Mouse (Mus musculus) heart, embryonic 14.5 days (tissue): ENCODE data around the gene Negr1. TPM values are rescaled to one million over a fixed set of nuclear protein-coding genes. Genes with fewer than 3 reads are reported as not detected.

Experiments
- ATAC-seq: fragments of 200-750 bp; cut with Nextera tagmentation; 2 replicates; pipeline ENCODE4 v1.8.0; 2017; ENCODE audit warnings: low read depth, moderate TSS enrichment; ENCODE audit not compliant: insufficient number of reproducible peaks, insufficient read depth, low FRiP score
- H3K27ac ChIP-seq, 2 experiments: fragments of 200-500 bp in 1 of 2; fragments of 300-500 bp in 1 of 2; sonication (generic) in 1 of 2; replicated peaks in 1 of 2; 2 replicates each; pipeline ENCODE4 v1.5.1; 2012 to 2014; ENCODE audit warnings: low read depth in 2 of 2, low read length in 2 of 2, control low read depth in 1 of 2, mild to moderate bottlenecking in 1 of 2, mixed read lengths in 1 of 2; ENCODE audit not compliant: control insufficient read depth in 1 of 2, insufficient read depth in 1 of 2
- H3K27me3 ChIP-seq: fragments of 300-500 bp; sonication (generic); 2 replicates; pipeline ENCODE4 v1.6.1; 2014; ENCODE audit warnings: mild to moderate bottlenecking, low read length, control low read depth; ENCODE audit not compliant: control insufficient read depth, insufficient read depth
- H3K36me3 ChIP-seq: fragments of 300-500 bp; sonication (generic); 2 replicates; pipeline ENCODE4 v1.6.1; 2014; ENCODE audit warnings: mild to moderate bottlenecking, control low read depth, low read length, mixed read lengths; ENCODE audit not compliant: control insufficient read depth, insufficient read depth
- H3K4me1 ChIP-seq, 2 experiments: fragments of 200-500 bp in 1 of 2; fragments of 300-500 bp in 1 of 2; sonication (generic) in 1 of 2; 2 replicates each; pipeline ENCODE4 v1.6.1; 2012 to 2014; ENCODE audit warnings: low read length in 2 of 2, control low read depth in 1 of 2, mixed read lengths in 1 of 2; ENCODE audit not compliant: control insufficient read depth in 2 of 2, insufficient read depth in 2 of 2
- H3K4me2 ChIP-seq: fragments of 300-500 bp; sonication (generic); 2 replicates; pipeline ENCODE4 v1.6.1; 2014; ENCODE audit warnings: mild to moderate bottlenecking, low read length
- H3K4me3 ChIP-seq, 2 experiments: fragments of 200-500 bp in 1 of 2; fragments of 300-500 bp in 1 of 2; sonication (generic) in 1 of 2; 2 replicates each; pipeline ENCODE4 v1.5.1; 2012 to 2014; ENCODE audit warnings: low read length in 2 of 2, mild to moderate bottlenecking in 2 of 2, control low read depth in 1 of 2, low read depth in 1 of 2, moderate library complexity in 1 of 2; ENCODE audit not compliant: control insufficient read depth in 1 of 2, insufficient read depth in 1 of 2
- H3K9ac ChIP-seq: fragments of 300-500 bp; sonication (generic); 2 replicates; pipeline ENCODE4 v1.6.1; 2014; ENCODE audit warnings: mild to moderate bottlenecking, low read length
- H3K9me3 ChIP-seq: fragments of 300-500 bp; sonication (generic); 2 replicates; pipeline ENCODE4 v1.6.1; 2016; ENCODE audit warnings: low read length, control low read depth; ENCODE audit not compliant: control insufficient read depth
- WGBS: fragments of 180-500 bp; shearing (Covaris S2); extraction: QIAGEN DNeasy Blood & Tissue Kit; methylation state at CpG from one replicate; pipeline ENCODE4 v1.1.7; 2014; 5-methylcytosine and 5-hydroxymethylcytosine counted together
- polyA plus RNA-seq: library from polyadenylated mRNA; unstranded; fragments of >200 nt; fragmentation: Nextera tagmentation; extraction: Ambion mirVana; gene quantifications from 2 replicates; pipeline ENCODE4 v1.2.1, GENCODE M21; 2014

The Negr1 gene
- polyA plus RNA-seq, 1 experiment from 2014 or later = 2.4 TPM

DNA sequence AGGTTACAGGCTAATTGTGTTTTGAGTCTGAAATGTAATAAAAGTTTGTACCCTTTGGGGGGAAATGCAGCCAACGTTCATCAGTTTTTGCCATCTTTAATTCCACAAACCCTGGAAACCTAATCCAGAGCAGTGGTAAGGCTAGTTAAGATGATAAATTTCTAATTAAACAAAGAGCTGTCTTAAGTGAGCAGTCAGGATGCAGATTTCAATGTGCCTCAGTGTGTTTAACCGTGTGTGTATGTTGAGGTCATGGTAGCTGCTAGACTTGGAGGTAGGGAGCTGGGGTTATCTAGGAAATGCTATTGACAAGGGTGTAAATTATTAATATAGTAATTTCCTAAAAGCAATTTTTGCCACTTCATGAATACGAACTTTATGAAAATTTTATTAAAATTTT lies 185.9 kb downstream of the Negr1 start:
- no peaks in the 10 kb centered on the region for H3K9me3 ChIP-seq
- H3K4me3 ChIP-seq = no peak overlapping the region
- 77% methylated on average over 3 of the region's 3 CpGs for WGBS
- no peak overlapping the region for H3K27ac ChIP-seq
- no peaks in the 10 kb centered on the region for H3K4me1 ChIP-seq
- H3K4me2 ChIP-seq = no peak overlapping the region
- no peak overlapping the region for H3K9ac ChIP-seq
- no peak for ATAC-seq
- no peaks in the 10 kb centered on the region for H3K27me3 ChIP-seq
- no peaks in the 10 kb centered on the region for H3K36me3 ChIP-seq

DNA sequence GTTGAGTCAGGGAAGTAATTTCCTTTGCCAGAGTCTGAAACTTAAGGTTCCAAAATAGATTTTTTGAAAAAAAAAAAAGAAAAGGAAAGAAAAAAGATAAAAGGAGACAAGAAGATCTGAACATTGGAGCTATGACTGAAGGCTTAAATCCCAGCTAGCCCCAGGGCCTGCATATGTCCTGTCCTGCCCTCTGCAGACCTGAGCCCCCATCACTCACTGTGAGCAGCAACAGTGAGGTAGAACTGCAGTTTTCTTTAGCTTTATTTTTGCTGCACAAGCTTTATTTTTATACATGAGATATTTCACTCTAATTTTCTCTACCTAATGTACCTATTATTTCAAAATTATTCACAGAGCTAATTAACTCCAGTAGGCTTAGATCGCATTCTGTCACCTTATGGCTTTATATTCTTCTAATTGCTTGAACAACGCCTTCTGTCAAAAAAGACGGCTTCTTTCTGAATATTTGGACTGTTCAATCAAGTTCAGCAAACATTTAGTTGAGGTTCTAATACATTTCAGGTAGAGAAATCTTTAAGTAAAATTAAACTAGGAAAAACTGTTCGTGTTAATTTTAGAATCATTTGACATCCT lies 192.3 kb downstream of the Negr1 start:
- Histone ChIP-seq H3K4me1 (no peaks in the 10 kb centered on the region), H3K36me3 (no peaks in the 10 kb centered on the region), H3K27me3 (no peaks in the 10 kb centered on the region), H3K4me2 (no peak overlapping the region), H3K9me3 (no peaks in the 10 kb centered on the region), H3K4me3 (no peak overlapping the region), H3K27ac (no peak overlapping the region), H3K9ac (no peak overlapping the region)
- WGBS = 83% methylated on average over 4 of the region's 4 CpGs
- no peak for ATAC-seq

DNA sequence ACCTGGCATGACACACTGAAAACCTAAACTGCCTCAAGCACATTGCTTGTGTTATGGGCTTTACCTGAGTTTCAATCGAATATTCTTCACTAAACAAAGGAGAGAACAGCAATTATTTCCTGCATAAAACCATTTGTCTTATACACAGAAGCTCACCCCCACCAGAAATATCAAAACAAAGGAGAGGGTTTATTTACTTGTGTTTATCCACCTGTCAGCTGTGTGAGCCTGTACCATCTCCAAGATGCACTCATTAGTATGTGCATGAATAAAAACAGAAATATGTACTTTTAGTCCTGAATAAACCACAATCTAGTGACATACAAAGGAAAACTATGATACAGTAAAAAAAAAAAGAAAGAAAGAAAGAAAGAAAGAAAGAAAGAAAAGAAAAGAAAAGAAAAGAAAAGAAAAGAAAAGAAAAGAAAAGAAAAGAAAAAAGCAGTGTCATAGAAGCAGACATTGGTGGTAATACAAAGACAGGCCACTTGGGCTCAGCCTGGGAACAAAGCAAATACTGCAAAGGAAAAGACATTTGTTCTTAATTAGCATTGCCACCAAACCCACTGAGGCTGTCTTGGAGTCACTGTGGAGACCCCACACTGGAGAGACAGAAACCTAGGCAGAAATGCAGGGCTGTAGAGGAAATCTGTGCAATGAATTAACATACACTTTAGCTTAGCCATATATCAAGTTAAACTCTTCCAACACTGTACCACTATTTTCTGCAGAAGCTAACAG lies 193.4 kb downstream of the Negr1 start:
- H3K9ac ChIP-seq = no peak overlapping the region
- H3K9me3 ChIP-seq = no peaks in the 10 kb centered on the region
- no peak overlapping the region for H3K4me2 ChIP-seq
- H3K27ac ChIP-seq = no peak overlapping the region
- H3K36me3 ChIP-seq = no peaks in the 10 kb centered on the region
- ATAC-seq = no peak
- 74% methylated on average over 1 of the region's 1 CpGs for WGBS
- no peaks in the 10 kb centered on the region for H3K4me1 ChIP-seq
- no peaks in the 10 kb centered on the region for H3K27me3 ChIP-seq
- H3K4me3 ChIP-seq = no peak overlapping the region

DNA sequence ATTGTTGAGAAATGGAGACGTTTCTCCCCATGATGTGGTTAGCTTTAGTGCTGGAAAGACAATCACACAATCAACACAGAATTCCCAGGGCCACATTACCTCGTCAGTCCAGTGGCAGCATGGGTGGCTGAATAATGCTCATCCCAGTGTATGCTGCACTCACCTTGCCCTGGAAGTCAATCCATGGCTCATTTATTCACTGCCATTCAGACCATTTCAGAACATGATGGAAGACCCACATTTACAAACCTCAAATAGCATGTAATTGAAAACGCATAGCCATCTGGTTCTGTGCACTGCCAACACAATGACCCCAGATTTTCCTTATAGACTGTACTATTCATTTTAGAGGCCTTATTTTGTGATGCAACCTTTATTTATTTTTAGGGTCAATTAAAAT lies 203.4 kb downstream of the Negr1 start:
- no peak for ATAC-seq
- H3K36me3 ChIP-seq = no peaks in the 10 kb centered on the region
- H3K9ac ChIP-seq = no peak overlapping the region
- H3K27ac ChIP-seq = no peak overlapping the region
- H3K9me3 ChIP-seq = no peaks in the 10 kb centered on the region
- H3K4me2 ChIP-seq = no peak overlapping the region
- WGBS = 69% methylated on average over 3 of the region's 3 CpGs
- H3K4me3 ChIP-seq = no peak overlapping the region
- no peaks in the 10 kb centered on the region for H3K27me3 ChIP-seq
- peaks cover 4 to 8% of the 10 kb centered on the region in 2 experiments; a peak in 3 of 4 replicates for H3K4me1 ChIP-seq

DNA sequence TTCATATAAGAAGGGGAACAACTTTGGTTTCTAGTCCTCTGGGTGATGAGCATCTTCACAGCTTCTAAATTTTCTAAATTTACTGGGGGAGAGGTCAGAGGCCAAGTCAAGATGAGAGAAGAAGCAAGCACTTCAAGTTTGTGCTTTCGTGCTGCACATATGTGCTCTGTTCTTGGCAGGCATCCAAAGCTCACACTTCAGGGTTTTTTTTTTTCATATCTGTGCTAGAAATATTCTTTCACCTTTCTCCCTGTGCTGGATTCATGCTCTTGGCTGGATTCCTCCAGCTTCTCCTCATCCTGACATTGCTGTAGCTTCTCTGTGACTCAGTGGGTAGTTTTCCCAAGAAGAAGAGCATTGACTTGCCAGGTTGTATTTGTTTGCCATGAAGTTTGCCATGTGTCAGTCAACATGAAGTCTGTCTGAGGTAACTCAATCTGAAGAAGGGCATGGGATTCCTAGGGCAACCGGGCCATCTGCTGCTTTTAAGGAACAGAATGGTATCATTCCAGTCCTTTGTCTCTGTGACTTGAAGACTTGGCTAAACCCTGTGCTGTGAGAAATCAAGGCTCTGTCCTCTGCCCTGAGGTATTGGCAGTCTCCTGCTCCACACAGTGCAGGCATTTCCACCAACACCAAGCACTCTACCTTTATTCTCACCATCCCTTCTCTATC lies 204.7 kb downstream of the Negr1 start:
- Histone ChIP-seq H3K9ac (no peak overlapping the region), H3K4me3 (no peak overlapping the region), H3K27ac (no peak overlapping the region), H3K4me2 (no peak overlapping the region), H3K4me1 (peaks cover 4 to 8% of the 10 kb centered on the region in 2 experiments; a peak in 3 of 4 replicates), H3K27me3 (no peaks in the 10 kb centered on the region), H3K36me3 (no peaks in the 10 kb centered on the region), H3K9me3 (no peaks in the 10 kb centered on the region)
- ATAC-seq = no peak
- WGBS = 40% methylated on average over 2 of the region's 2 CpGs

DNA sequence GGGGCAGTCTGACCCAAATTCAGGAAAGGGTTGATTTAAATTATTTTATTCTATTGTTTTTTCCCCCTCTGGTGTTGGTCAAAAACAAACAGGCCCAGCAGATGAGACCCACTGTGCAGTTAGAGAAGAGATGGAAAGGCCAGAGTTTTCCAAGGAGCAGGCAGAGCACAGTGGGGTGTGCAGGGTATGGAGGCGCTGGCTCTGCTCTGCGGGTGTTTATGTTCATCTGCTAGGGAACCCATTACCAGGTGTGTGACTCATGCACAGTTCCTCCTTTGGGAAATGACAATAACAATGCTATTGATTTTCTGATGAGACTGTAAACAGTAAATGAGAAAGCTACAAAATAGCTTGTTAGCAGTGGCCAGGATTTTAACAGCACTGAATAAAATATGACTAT lies 210.0 kb downstream of the Negr1 start:
- Histone ChIP-seq H3K4me2 (no peak overlapping the region), H3K4me3 (no peak overlapping the region), H3K9me3 (no peaks in the 10 kb centered on the region), H3K9ac (no peak overlapping the region), H3K36me3 (no peaks in the 10 kb centered on the region), H3K27me3 (no peaks in the 10 kb centered on the region), H3K4me1 (peaks cover 0 to under 1% of the 10 kb centered on the region in 2 experiments; a peak in 2 of 4 replicates), H3K27ac (no peak overlapping the region)
- ATAC-seq = no peak
- WGBS = 80% methylated on average over 2 of the region's 2 CpGs

DNA sequence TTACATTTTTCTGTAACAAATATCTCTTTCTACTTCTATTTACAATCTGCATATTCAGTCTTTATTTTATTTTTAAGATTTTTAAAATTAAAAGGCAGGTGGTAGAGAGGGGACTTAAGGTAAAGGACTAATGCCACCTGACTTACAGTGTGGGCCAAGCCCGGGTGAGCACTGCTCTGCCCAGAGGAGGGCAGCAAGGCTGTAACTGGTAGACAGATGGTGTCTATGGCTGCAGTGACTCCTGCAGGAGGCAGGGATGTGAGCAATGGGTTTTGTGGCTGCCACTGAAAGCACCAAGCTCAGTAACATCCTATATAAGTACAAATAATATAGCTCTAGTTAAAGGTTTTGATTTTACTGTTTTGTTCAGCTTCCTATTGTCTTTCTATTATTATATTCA lies 210.5 kb downstream of the Negr1 start:
- no peak overlapping the region for H3K9ac ChIP-seq
- no peaks in the 10 kb centered on the region for H3K4me1 ChIP-seq
- no peaks in the 10 kb centered on the region for H3K9me3 ChIP-seq
- H3K36me3 ChIP-seq = no peaks in the 10 kb centered on the region
- no peak overlapping the region for H3K27ac ChIP-seq
- H3K4me3 ChIP-seq = no peak overlapping the region
- no peak overlapping the region for H3K4me2 ChIP-seq
- ATAC-seq = 0 out of 2 replicates have a peak, but pooled peaks have one; percentile 61
- 52% methylated on average over 1 of the region's 1 CpGs for WGBS
- no peaks in the 10 kb centered on the region for H3K27me3 ChIP-seq
